Mouse (Mus musculus): Measurements from ENCODE around the gene Arnt2.

DNA sequence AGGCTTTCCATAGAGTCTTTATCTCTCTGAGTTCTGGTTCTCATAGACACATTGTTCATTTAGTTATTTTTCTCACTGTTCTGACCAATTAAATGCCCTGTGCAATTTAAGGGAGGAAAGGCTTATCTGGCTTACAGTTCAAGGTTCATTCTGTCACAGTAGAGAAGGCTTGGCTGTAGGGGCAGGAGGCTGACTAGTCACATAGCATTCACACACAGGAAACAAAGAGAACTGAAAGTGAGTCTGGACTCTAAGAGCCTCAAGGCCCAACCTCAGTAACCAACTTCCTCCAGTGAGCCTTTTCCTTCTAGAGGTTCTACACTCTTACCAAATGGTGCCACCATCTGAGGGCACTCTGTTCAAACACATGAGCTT is 11.3 kb upstream of the Arnt2 start:
- no peak for TF ChIP-seq CTCF (conservative IDR thresholded peaks at IDR 0.05; ENCODE audit: insufficient read depth, insufficient read length, low read depth, low read length)
- no peak for TF ChIP-seq POLR2A (IDR thresholded peaks at IDR 0.05; ENCODE audit: low read depth, low read length)
